Mouse (Mus musculus): ENCODE data around the gene Umodl1.

DNA sequence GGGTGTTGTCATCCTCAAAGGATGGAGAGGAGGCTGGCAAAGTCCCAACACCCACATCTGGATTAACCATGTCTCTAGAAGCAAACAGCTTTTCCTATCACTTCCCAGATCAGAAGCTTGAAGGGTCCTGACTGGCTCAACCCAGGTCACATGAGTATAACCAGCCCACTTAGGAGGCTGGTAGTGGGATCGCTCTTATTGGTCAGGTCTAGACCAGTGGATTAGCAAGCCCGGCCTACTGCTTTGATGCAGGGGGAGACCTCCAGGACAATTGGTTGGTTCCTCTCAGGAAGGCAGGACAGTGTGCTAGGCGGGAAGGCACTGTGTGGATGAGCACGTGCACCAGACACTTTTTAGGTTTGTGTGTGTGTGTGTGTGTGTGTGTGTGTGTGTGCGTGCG lies 72.5 kb downstream of the Umodl1 start:
- TF ChIP-seq CTCF (IDR thresholded peaks at IDR 0.05; ENCODE audit: low read depth, low read length) = no peak
- TF ChIP-seq GATA1 (IDR thresholded peaks at IDR 0.05; ENCODE audit: borderline replicate concordance, low read length) = no peak
- no peak for TF ChIP-seq TAL1 (conservative IDR thresholded peaks at IDR 0.05; ENCODE audit: low read depth, low read length)
- no peak for TF ChIP-seq POLR2AphosphoS5 (IDR thresholded peaks at IDR 0.05; ENCODE audit: insufficient replicate concordance, low read depth, low read length)
- TF ChIP-seq GATA2 (IDR thresholded peaks at IDR 0.05; ENCODE audit: borderline replicate concordance, low read depth, low read length) = no peak

Data from G1E (cell line).